Comparison of ENCODE assay signal across 7 mouse cellular contexts in the genomic region with DNA sequence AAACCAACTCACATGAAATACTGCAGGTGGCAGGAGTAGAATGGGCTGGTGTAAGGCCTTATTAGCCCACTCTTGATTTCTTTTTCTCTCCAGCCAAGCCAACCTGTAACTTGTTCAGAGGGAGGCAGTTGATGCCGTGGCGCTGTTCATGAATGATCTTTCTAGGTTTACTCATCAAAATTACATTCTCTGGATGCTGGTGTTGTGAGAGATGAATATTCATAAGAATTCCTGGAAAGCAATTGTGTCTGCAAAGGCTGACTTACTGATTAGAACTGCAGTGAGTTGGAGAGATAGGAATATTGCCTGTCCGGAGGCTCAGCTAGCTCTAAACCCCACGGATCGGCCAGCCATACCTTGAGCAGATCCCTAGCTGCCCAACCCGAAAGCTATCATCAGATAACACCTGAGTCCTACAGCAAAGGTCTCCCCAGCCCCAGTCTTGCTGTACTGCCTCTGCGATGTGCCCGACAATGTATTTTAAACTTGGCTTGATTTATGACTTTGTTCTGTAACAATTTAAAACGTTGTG. TPM values are rescaled to one million over a fixed set of nuclear protein-coding genes. Genes with fewer than 3 reads are reported as not detected.
DNase-seq lines count a peak whose midpoint lies in the region; ATAC-seq lines count a peak whose summit lies in the region.

No protein-coding gene starts in this region.

- H3K9me3 ChIP-seq in neural tube, embryonic 11.5 days (ENCODE audit: control insufficient read depth, low read length) = no peaks in the 10 kb centered on the region
- H3K9me3 ChIP-seq in forebrain, embryonic 11.5 days (ENCODE audit: control insufficient read depth, low read length) = no peaks in the 10 kb centered on the region
- H3K9me3 ChIP-seq in liver, embryonic 11.5 days (ENCODE audit: control insufficient read depth, low read length) = no peaks in the 10 kb centered on the region

- no peak for ATAC-seq in neural tube, embryonic 11.5 days (ENCODE audit: insufficient read depth, low FRiP score, low TSS enrichment)
- no peak for ATAC-seq in forebrain, embryonic 11.5 days (replicated peaks; ENCODE audit: low FRiP score)
- ATAC-seq in liver, embryonic 11.5 days (replicated peaks; ENCODE audit: low FRiP score) = peak; percentile 62

- no peaks in the 10 kb centered on the region; the same call in 1 of the 2 replicates for H3K4me1 ChIP-seq in neural tube, embryonic 11.5 days (ENCODE audit: control insufficient read depth, insufficient read depth, low read length)
- H3K4me1 ChIP-seq in forebrain, embryonic 11.5 days (replicated peaks; ENCODE audit: control insufficient read depth, insufficient read depth, low read length) = no peaks in the 10 kb centered on the region; the same call in 1 of the 2 replicates
- peaks cover 18% of the 10 kb centered on the region for H3K4me1 ChIP-seq in liver, embryonic 11.5 days (replicated peaks; ENCODE audit: control insufficient read depth, insufficient read depth, low read length)

- peaks cover 2% of the 10 kb centered on the region; the same call in 1 of the 2 replicates for H3K36me3 ChIP-seq in neural tube, embryonic 11.5 days (ENCODE audit: control insufficient read depth, insufficient read depth, low read length)
- no peaks in the 10 kb centered on the region for H3K36me3 ChIP-seq in forebrain, embryonic 11.5 days (ENCODE audit: control insufficient read depth, insufficient read depth, low read length)
- peaks cover 7% of the 10 kb centered on the region; the same call in 1 of the 2 replicates for H3K36me3 ChIP-seq in liver, embryonic 11.5 days (ENCODE audit: control insufficient read depth, insufficient read depth, low read length)

- H3K9ac ChIP-seq in neural tube, embryonic 11.5 days (ENCODE audit: low read length) = peak overlapping the region; percentile 84
- H3K9ac ChIP-seq in forebrain, embryonic 11.5 days (ENCODE audit: low read length) = no peak overlapping the region; the same call in 1 of the 2 replicates
- H3K9ac ChIP-seq in liver, embryonic 11.5 days (ENCODE audit: low read depth, low read length) = peak overlapping the region; percentile 82

- peak overlapping the region; percentile 66 for H3K4me2 ChIP-seq in neural tube, embryonic 11.5 days (ENCODE audit: low read depth)
- H3K4me2 ChIP-seq in forebrain, embryonic 11.5 days (ENCODE audit: low read depth, low read length, severe bottlenecking) = peak overlapping the region; percentile 79; the same call in 1 of the 2 replicates
- peak overlapping the region; percentile 93 for H3K4me2 ChIP-seq in liver, embryonic 11.5 days

- WGBS in neural tube, embryonic 11.5 days = 67% methylated on average over 9 of the region's 9 CpGs
- 73% methylated on average over 9 of the region's 9 CpGs for WGBS in forebrain, embryonic 11.5 days
- 30% methylated on average over 9 of the region's 9 CpGs for WGBS in liver, embryonic 11.5 days

- intact Hi-C loops in gastrocnemius, postnatal 36 days (cut with DNase I) = loop anchor here (1.0 kb wide), 1 partner anchor 67 kb away; a partner anchor contains a TSS

- DNase-seq in neural tube, embryonic 11.5 days (ENCODE audit: low spot score) = no peak
- no peak for DNase-seq in neural tube, embryonic 10.5 days (ENCODE audit: extremely low spot score, low spot score)
- no peak for DNase-seq in forebrain, embryonic 11.5 days (ENCODE audit: low spot score)
- no peak for DNase-seq in liver, embryonic 11.5 days (ENCODE audit: low spot score)
- no peak for DNase-seq in cerebellum, adult 9-10 months
- no peak for DNase-seq in right cerebral cortex, postnatal 36 days (ENCODE audit: low spot score in 2 of 2)
- no peak for DNase-seq in gastrocnemius, postnatal 36 days

- H3K27ac ChIP-seq in neural tube, embryonic 11.5 days (ENCODE audit: low read depth, low read length) = no peak overlapping the region
- H3K27ac ChIP-seq in forebrain, embryonic 11.5 days (ENCODE audit: low read depth, low read length) = no peak overlapping the region
- H3K27ac ChIP-seq in liver, embryonic 11.5 days (ENCODE audit: low read depth, low read length) = peak overlapping the region; percentile 26; the same call in 1 of the 2 replicates

- H3K4me3 ChIP-seq in neural tube, embryonic 11.5 days (ENCODE audit: low read depth, low read length) = peak overlapping the region; percentile 63
- H3K4me3 ChIP-seq in forebrain, embryonic 11.5 days (ENCODE audit: low read depth, low read length) = peak overlapping the region; percentile 63; the same call in 1 of the 2 replicates
- H3K4me3 ChIP-seq in liver, embryonic 11.5 days (ENCODE audit: low read depth, low read length) = peak overlapping the region; percentile 79

- no peaks in the 10 kb centered on the region for H3K27me3 ChIP-seq in neural tube, embryonic 11.5 days (ENCODE audit: control insufficient read depth, insufficient read depth, low read length)
- no peaks in the 10 kb centered on the region for H3K27me3 ChIP-seq in forebrain, embryonic 11.5 days (ENCODE audit: control insufficient read depth, insufficient read depth, low read length)
- no peaks in the 10 kb centered on the region for H3K27me3 ChIP-seq in liver, embryonic 11.5 days (replicated peaks; ENCODE audit: control insufficient read depth, insufficient read depth, low read length)

RNA-seq across cellular contexts. Expression of a gene that starts 0.5 kb away (rescaled TPM):
- polyA plus RNA-seq in neural tube, embryonic 11.5 days (2014; fragmentation: Nextera tagmentation; extraction: Ambion mirVana) = 15.1 and 16.6 TPM in 2 replicates
- polyA plus RNA-seq in forebrain, embryonic 11.5 days (2014; fragmentation: Nextera tagmentation; extraction: Ambion mirVana) = 17.1 and 17.3 TPM in 2 replicates
- 10.5 and 11.0 TPM in 2 replicates for polyA plus RNA-seq in liver, embryonic 11.5 days (2014; fragmentation: Nextera tagmentation; extraction: Ambion mirVana)
- 10 to 100 TPM; 27.3 to 32.1 TPM for total RNA-seq in gastrocnemius, postnatal 36 days (2021)

RNA-seq across cellular contexts. Expression of a gene that starts 0.6 kb away (rescaled TPM):
- 102 and 105 TPM in 2 replicates for polyA plus RNA-seq in neural tube, embryonic 11.5 days (2014; fragmentation: Nextera tagmentation; extraction: Ambion mirVana)
- polyA plus RNA-seq in forebrain, embryonic 11.5 days (2014; fragmentation: Nextera tagmentation; extraction: Ambion mirVana) = 89.2 and 91.3 TPM in 2 replicates
- polyA plus RNA-seq in liver, embryonic 11.5 days (2014; fragmentation: Nextera tagmentation; extraction: Ambion mirVana) = 98.7 and 108 TPM in 2 replicates
- 100 to 1,000 TPM; 190 to 215 TPM for total RNA-seq in gastrocnemius, postnatal 36 days (2021)

RNA-seq across cellular contexts. Expression of a gene that starts 10.3 kb away (rescaled TPM):
- 34.7 and 35.6 TPM in 2 replicates for polyA plus RNA-seq in neural tube, embryonic 11.5 days (2014; fragmentation: Nextera tagmentation; extraction: Ambion mirVana)
- polyA plus RNA-seq in forebrain, embryonic 11.5 days (2014; fragmentation: Nextera tagmentation; extraction: Ambion mirVana) = 45.5 and 49.2 TPM in 2 replicates
- 55.4 and 57.2 TPM in 2 replicates for polyA plus RNA-seq in liver, embryonic 11.5 days (2014; fragmentation: Nextera tagmentation; extraction: Ambion mirVana)
- 10 to 100 TPM; 17.8 to 24.4 TPM for total RNA-seq in gastrocnemius, postnatal 36 days (2021)

RNA-seq across cellular contexts. Expression of a gene that starts 24.7 kb away (rescaled TPM):
- 88.7 and 92.0 TPM in 2 replicates for polyA plus RNA-seq in neural tube, embryonic 11.5 days (2014; fragmentation: Nextera tagmentation; extraction: Ambion mirVana)
- 104 and 113 TPM in 2 replicates for polyA plus RNA-seq in forebrain, embryonic 11.5 days (2014; fragmentation: Nextera tagmentation; extraction: Ambion mirVana)
- polyA plus RNA-seq in liver, embryonic 11.5 days (2014; fragmentation: Nextera tagmentation; extraction: Ambion mirVana) = 90.9 and 95.2 TPM in 2 replicates
- 1 to 10 TPM; 6.0 to 6.8 TPM for total RNA-seq in gastrocnemius, postnatal 36 days (2021)
